Mouse (Mus musculus): ENCODE results near the gene Psmb11.

GRCm38 (mm10) chr14:54575631-54576030, 45.6 kb upstream of the Psmb11 start:
- TF ChIP-seq GATA1 (IDR thresholded peaks at IDR 0.05; ENCODE audit: low read length) (no peak), TAL1 (IDR thresholded peaks at IDR 0.05; ENCODE audit: low read length) (no peak)
